Mouse (Mus musculus) c-Kit-positive CD71-positive TER-119-positive erythroid progenitor cells, embryonic 14.5 days (primary cell): Measurements from ENCODE around the gene Ttbk1.

ENCODE experiments used
- DNase-seq: peaks from one replicate; pipeline ENCODE4 v3.0.0-alpha.2; 2013; ENCODE audit warnings: low spot score

Gene Ttbk1

DNA sequence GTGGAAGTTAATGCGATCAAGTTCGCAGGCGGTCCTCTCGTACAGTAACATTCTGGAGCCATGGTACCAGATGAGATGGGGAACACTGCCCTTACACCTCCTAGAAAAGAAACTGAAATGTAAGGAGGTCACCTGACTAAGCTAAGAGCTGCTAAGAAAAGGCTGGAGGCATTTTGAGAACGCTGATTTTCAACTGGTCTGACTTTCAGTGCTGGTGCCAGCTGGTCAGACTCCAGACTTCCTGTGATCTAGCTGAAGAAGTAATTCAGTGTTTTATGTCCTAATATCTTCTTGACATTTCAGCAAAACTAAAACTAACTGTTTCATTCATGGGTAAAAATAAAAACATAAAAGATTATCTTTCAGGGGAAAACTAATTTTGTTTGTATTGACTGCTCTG lies 68.8 kb downstream of the Ttbk1 start:
- no peak for DNase-seq

DNA sequence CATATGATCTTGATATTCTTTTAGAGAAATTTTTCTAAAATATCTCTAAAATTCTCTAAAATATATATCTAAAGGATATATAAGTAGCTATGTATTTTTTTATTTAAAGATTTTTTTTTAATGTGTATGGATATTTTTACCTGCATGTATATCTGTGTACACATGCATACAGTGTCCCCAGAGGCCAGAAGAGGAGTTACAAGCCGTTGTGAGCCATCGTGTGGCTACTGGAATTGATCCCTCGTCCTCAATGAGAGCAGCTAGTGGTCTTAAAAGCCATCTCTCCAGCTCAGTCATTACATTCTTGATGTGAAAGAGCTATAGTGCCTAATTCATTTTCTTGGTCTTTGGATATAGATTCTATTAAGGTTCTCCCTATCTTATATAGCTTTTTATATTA lies 79.0 kb downstream of the Ttbk1 start:
- no peak for DNase-seq

- no peak for DNase-seq
Measured at GRCm38 (mm10) chr17:46394631-46395030, 92.8 kb downstream of the Ttbk1 start.

DNA sequence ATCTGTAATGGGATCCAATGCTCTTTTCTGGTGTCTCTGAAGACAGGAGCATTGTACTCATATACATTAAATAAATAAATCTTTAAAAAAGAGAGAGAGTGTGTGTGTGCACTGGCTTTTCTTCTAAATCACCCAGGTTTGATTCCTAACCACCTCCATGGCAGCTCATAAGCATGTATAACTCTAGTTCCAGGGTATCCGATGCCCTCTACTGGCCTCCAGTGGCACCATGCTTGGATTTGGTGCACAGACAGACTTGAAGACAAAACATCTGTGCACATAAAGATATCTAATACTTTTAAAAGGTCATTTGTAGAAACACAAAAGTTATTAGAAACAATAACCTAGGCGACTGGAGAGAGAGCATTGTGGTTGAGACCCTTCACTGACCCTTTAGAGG lies 94.5 kb downstream of the Ttbk1 start:
- peak; percentile 14 for DNase-seq
